Mouse (Mus musculus) heart, postnatal 0 days (tissue): ENCODE data around the gene Fxr1. TPM values are rescaled to one million over a fixed set of nuclear protein-coding genes. Genes with fewer than 3 reads are reported as not detected.

Experiments used
- ATAC-seq: fragments of 200-750 bp; cut with Nextera tagmentation; 2 replicates; pipeline ENCODE4 v1.8.0; 2017; ENCODE audit warnings: low read depth, moderate number of reproducible peaks, moderate library complexity; ENCODE audit not compliant: insufficient read depth
- DNase-seq: peaks from one replicate; pipeline ENCODE4 v3.0.0-alpha.2; 2016; ENCODE audit warnings: low spot score
- H3K27ac ChIP-seq: fragments of 300-500 bp; sonication (generic); 2 replicates; pipeline ENCODE4 v1.5.1; 2014; ENCODE audit warnings: low read depth, mild to moderate bottlenecking
- H3K27me3 ChIP-seq: fragments of 300-500 bp; sonication (generic); 2 replicates; pipeline ENCODE4 v1.6.1; 2014; ENCODE audit warnings: low read length, mixed read lengths; ENCODE audit not compliant: control insufficient read depth, insufficient read depth
- H3K36me3 ChIP-seq: fragments of 300-500 bp; sonication (generic); replicated peaks from 2 replicates; pipeline ENCODE4 v1.6.1; 2014; ENCODE audit warnings: low read length, mixed read lengths; ENCODE audit not compliant: control insufficient read depth, insufficient read depth
- H3K4me1 ChIP-seq: fragments of 300-500 bp; sonication (generic); 2 replicates; pipeline ENCODE4 v1.6.1; 2014; ENCODE audit warnings: antibody characterized with exemption; ENCODE audit not compliant: control insufficient read depth, insufficient read depth
- H3K4me2 ChIP-seq: fragments of 300-500 bp; sonication (generic); 2 replicates; pipeline ENCODE4 v1.6.1; 2014; ENCODE audit warnings: low read depth, mild to moderate bottlenecking, low read length, moderate library complexity
- H3K4me3 ChIP-seq: fragments of 300-500 bp; sonication (generic); 2 replicates; pipeline ENCODE4 v1.5.1; 2014; ENCODE audit warnings: low read depth, low read length
- H3K9ac ChIP-seq: fragments of 300-500 bp; sonication (generic); replicated peaks from 2 replicates; pipeline ENCODE4 v1.6.1; 2014; ENCODE audit warnings: low read depth, low read length, mixed read lengths
- H3K9me3 ChIP-seq: fragments of 300-500 bp; sonication (generic); replicated peaks from 2 replicates; pipeline ENCODE4 v1.6.1; 2016; ENCODE audit warnings: low read length; ENCODE audit not compliant: control insufficient read depth
- CTCF ChIP-seq: IDR thresholded peaks from 2 replicates; pipeline ENCODE4 v1.5.1; 2016; ENCODE audit warnings: antibody characterized with exemption, control low read depth, low read depth
- EP300 ChIP-seq: IDR thresholded peaks from 2 replicates; pipeline ENCODE4 v1.6.1; 2016; ENCODE audit warnings: antibody characterized with exemption, low read depth
- WGBS: fragments of 180-500 bp; shearing (Covaris S2); extraction: QIAGEN DNeasy Blood & Tissue Kit; methylation state at CpG from one replicate; pipeline ENCODE4 v1.1.7; 2014; 5-methylcytosine and 5-hydroxymethylcytosine counted together
- polyA plus RNA-seq: library from polyadenylated mRNA; unstranded; fragments of >200 nt; fragmentation: Nextera tagmentation; extraction: Ambion mirVana; gene quantifications from 2 replicates; pipeline ENCODE4 v1.2.1, GENCODE M21; 2015
- total RNA-seq: library from RNA; depleted of rRNA; stranded (reverse); fragments of >200 nt; gene quantifications from 2 replicates; pipeline ENCODE4 v1.2.3, GENCODE M21; 2014; ENCODE audit warnings: low replicate concordance; rRNA removed

Fxr1 gene
- total and polyA plus RNA-seq, 2 experiments from 2014 or later = 71.1 to 71.5 TPM

GRCm38 (mm10) chr3:34107631-34108030 lies 87.9 kb downstream of the Fxr1 start:
- Histone ChIP-seq H3K9ac (no peak overlapping the region), H3K27ac (no peak overlapping the region), H3K4me3 (no peak overlapping the region), H3K36me3 (no peaks in the 10 kb centered on the region), H3K27me3 (no peaks in the 10 kb centered on the region), H3K4me2 (no peak overlapping the region), H3K4me1 (no peaks in the 10 kb centered on the region), H3K9me3 (no peaks in the 10 kb centered on the region)
- no peak for TF ChIP-seq EP300
- no peak for TF ChIP-seq CTCF
- no peak for ATAC-seq
- peak; percentile 6 for DNase-seq
- 33% methylated on average over 3 of the region's 3 CpGs for WGBS

GRCm38 (mm10) chr3:34111941-34112685 lies 92.4 kb downstream of the Fxr1 start:
- H3K9me3 ChIP-seq = no peaks in the 10 kb centered on the region
- H3K4me2 ChIP-seq = no peak overlapping the region
- TF ChIP-seq CTCF (no peak), EP300 (no peak)
- no peak overlapping the region for H3K27ac ChIP-seq
- no peaks in the 10 kb centered on the region for H3K27me3 ChIP-seq
- H3K9ac ChIP-seq = no peak overlapping the region
- H3K36me3 ChIP-seq = no peaks in the 10 kb centered on the region
- no peak overlapping the region for H3K4me3 ChIP-seq
- ATAC-seq (no peak), DNase-seq (no peak)
- 64% methylated on average over 11 of the region's 11 CpGs for whole genome bisulfite sequencing
- no peaks in the 10 kb centered on the region for H3K4me1 ChIP-seq

GRCm38 (mm10) chr3:34115806-34116205 lies 96.1 kb downstream of the Fxr1 start:
- Histone ChIP-seq H3K27me3 (no peaks in the 10 kb centered on the region), H3K9ac (no peak overlapping the region), H3K4me1 (no peaks in the 10 kb centered on the region), H3K36me3 (no peaks in the 10 kb centered on the region), H3K9me3 (no peaks in the 10 kb centered on the region), H3K27ac (no peak overlapping the region), H3K4me3 (no peak overlapping the region), H3K4me2 (no peak overlapping the region)
- WGBS = 41% methylated on average over 6 of the region's 6 CpGs
- no peak for DNase-seq
- no peak for TF ChIP-seq CTCF
- no peak for ATAC-seq

- Histone ChIP-seq H3K4me2 (no peak overlapping the region), H3K9me3 (no peaks in the 10 kb centered on the region), H3K27ac (no peak overlapping the region), H3K4me1 (no peaks in the 10 kb centered on the region), H3K4me3 (no peak overlapping the region), H3K27me3 (no peaks in the 10 kb centered on the region), H3K36me3 (no peaks in the 10 kb centered on the region), H3K9ac (no peak overlapping the region)
- no peak for TF ChIP-seq EP300
- no peak for TF ChIP-seq CTCF
- DNase-seq (no peak), ATAC-seq (no peak)
- WGBS = 76% methylated on average over 4 of the region's 4 CpGs
Observed at GRCm38 (mm10) chr3:34119869-34120268, 100.1 kb downstream of the Fxr1 start.

Other genes with a start within 250 kb of the Fxr1 start
- gene Ttc14, start 220.1 kb upstream of the Fxr1 start, total RNA-seq = 19.7 and 30.5 TPM in 2 replicates
- gene Ttc14, start 220.1 kb upstream of the Fxr1 start, polyA plus RNA-seq = 27.4 and 29.2 TPM in 2 replicates
- not detected in 2 replicates for gene Ccdc39, start 175.6 kb upstream of the Fxr1 start, total RNA-seq
- gene Ccdc39, start 175.6 kb upstream of the Fxr1 start, polyA plus RNA-seq = 0.30 and 0.91 TPM in 2 replicates
- gene Dnajc19, start 61.4 kb downstream of the Fxr1 start, total RNA-seq = 116 and 216 TPM in 2 replicates
- gene Dnajc19, start 61.4 kb downstream of the Fxr1 start, polyA plus RNA-seq = 223 and 239 TPM in 2 replicates